Comparison of ENCODE assay signal across 8 mouse cellular contexts in the genomic region with DNA sequence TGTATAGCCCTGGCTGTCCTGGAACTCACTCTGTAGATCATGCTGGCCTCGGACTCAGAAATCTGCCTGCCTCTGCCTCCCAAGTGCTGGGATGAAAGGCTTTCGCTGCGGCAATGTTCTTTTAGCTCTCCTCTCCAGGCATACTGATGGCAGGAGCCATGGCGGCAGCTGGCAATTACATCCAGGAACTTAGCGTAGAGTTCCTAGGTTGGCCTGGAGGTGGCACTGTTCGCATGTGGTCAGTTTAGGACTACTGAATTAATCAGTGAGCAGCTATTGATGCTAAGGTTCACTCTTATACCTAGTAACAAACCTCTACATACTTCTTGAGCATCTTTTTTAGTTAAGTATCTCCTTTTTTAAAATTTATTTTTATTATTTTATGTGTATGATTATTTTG. TPM values are rescaled to one million over a fixed set of nuclear protein-coding genes. Genes with fewer than 3 reads are reported as not detected.
DNase-seq lines count a peak whose midpoint lies in the region; ATAC-seq and TF ChIP-seq lines count a peak whose summit lies in the region.

No protein-coding gene starts in this region.

- no peaks in the 10 kb centered on the region for H3K27me3 ChIP-seq in forebrain, embryonic 10.5 days (ENCODE audit: poor library complexity, severe bottlenecking)
- no peaks in the 10 kb centered on the region for H3K27me3 ChIP-seq in forebrain, embryonic 15.5 days
- no peaks in the 10 kb centered on the region for H3K27me3 ChIP-seq in lung, postnatal 0 days (replicated peaks; ENCODE audit: insufficient read depth, low read length)

- intact Hi-C loops in gastrocnemius, postnatal 14 days (cut with DNase I; ENCODE audit: low total_unique reads), result no loop called here

- no peak overlapping the region for H3K9ac ChIP-seq in forebrain, embryonic 15.5 days (replicated peaks)
- H3K9ac ChIP-seq in lung, postnatal 0 days (replicated peaks; ENCODE audit: low read depth), result no peak overlapping the region

- H3K27ac ChIP-seq in forebrain, embryonic 10.5 days, result no peak overlapping the region
- H3K27ac ChIP-seq in forebrain, embryonic 15.5 days (replicated peaks), result no peak overlapping the region
- no peak overlapping the region for H3K27ac ChIP-seq in lung, postnatal 0 days (ENCODE audit: low read length)

- H3K4me2 ChIP-seq in forebrain, embryonic 15.5 days (replicated peaks), result no peak overlapping the region
- H3K4me2 ChIP-seq in lung, postnatal 0 days (replicated peaks; ENCODE audit: low read depth, low read length), result no peak overlapping the region

- ATAC-seq in forebrain, embryonic 15.5 days (replicated peaks), result no peak
- ATAC-seq in lung, postnatal 0 days, result no peak

- peak; percentile 93 for TF ChIP-seq CTCF in lung, postnatal 0 days (IDR thresholded peaks at IDR 0.05)

- H3K9me3 ChIP-seq in forebrain, embryonic 10.5 days, result no peaks in the 10 kb centered on the region
- H3K9me3 ChIP-seq in forebrain, embryonic 15.5 days, result no peaks in the 10 kb centered on the region
- no peaks in the 10 kb centered on the region for H3K9me3 ChIP-seq in lung, postnatal 0 days (ENCODE audit: low read length)

- no peak for TF ChIP-seq EP300 in lung, postnatal 0 days (IDR thresholded peaks at IDR 0.05)

- peak; percentile 77 for DNase-seq in forebrain, embryonic 10.5 days (ENCODE audit: extremely low spot score, low spot score)
- peak; percentile 88 for DNase-seq in NIH3T3 (ENCODE audit: low read depth)
- peak; percentile 75 for DNase-seq in cerebellum, adult 9-11 months
- peak; percentile 79 for DNase-seq in gastrocnemius, postnatal 14 days
- peak; percentile 81 for DNase-seq in layer of hippocampus, adult 11-12 months (ENCODE audit: low spot score)
- DNase-seq in lung, postnatal 0 days (ENCODE audit: low spot score), result peak; percentile 87
- peak; percentile 49 for DNase-seq in skeletal muscle tissue, adult 2 months (ENCODE audit: low read depth, low spot score)

- H3K4me1 ChIP-seq in forebrain, embryonic 10.5 days, result peaks cover 18% of the 10 kb centered on the region
- H3K4me1 ChIP-seq in forebrain, embryonic 15.5 days, result peaks cover 13% of the 10 kb centered on the region
- H3K4me1 ChIP-seq in lung, postnatal 0 days (ENCODE audit: insufficient read depth, low read depth, low read length), result no peaks in the 10 kb centered on the region

- no peak overlapping the region for H3K4me3 ChIP-seq in forebrain, embryonic 10.5 days
- no peak overlapping the region for H3K4me3 ChIP-seq in forebrain, embryonic 15.5 days
- no peak overlapping the region for H3K4me3 ChIP-seq in lung, postnatal 0 days (ENCODE audit: low read depth, low read length)

- WGBS in forebrain, embryonic 10.5 days, result 34% methylated on average over 6 of the region's 6 CpGs
- WGBS in forebrain, embryonic 15.5 days, result 27% methylated on average over 6 of the region's 6 CpGs
- WGBS in lung, postnatal 0 days, result 25% methylated on average over 6 of the region's 6 CpGs

- no peaks in the 10 kb centered on the region for H3K36me3 ChIP-seq in forebrain, embryonic 10.5 days (replicated peaks)
- H3K36me3 ChIP-seq in forebrain, embryonic 15.5 days, result no peaks in the 10 kb centered on the region
- H3K36me3 ChIP-seq in lung, postnatal 0 days (ENCODE audit: insufficient read depth, low read length), result no peaks in the 10 kb centered on the region

RNA-seq across cellular contexts. Expression of gene Zscan2, which starts 3.5 kb away (rescaled TPM):
- polyA plus RNA-seq in forebrain, embryonic 10.5 days (2016; fragmentation: Nextera tagmentation; extraction: Ambion mirVana), result 1.3 and 2.5 TPM in 2 replicates
- 4.6 and 5.9 TPM in 2 replicates for polyA plus RNA-seq in forebrain, embryonic 15.5 days (2015; fragmentation: Nextera tagmentation; extraction: Ambion mirVana)
- 1 to 10 TPM; 1.5 to 2.8 TPM for total RNA-seq in gastrocnemius, postnatal 14 days (2021)
- 1.1 and 1.5 TPM in 2 replicates for polyA plus RNA-seq in lung, postnatal 0 days (2015; fragmentation: Nextera tagmentation; extraction: Ambion mirVana)

RNA-seq across cellular contexts. Expression of gene Iqgap1, which starts 31.4 kb away (rescaled TPM):
- 29.1 TPM in 2 replicates for polyA plus RNA-seq in forebrain, embryonic 10.5 days (2016; fragmentation: Nextera tagmentation; extraction: Ambion mirVana)
- polyA plus RNA-seq in forebrain, embryonic 15.5 days (2015; fragmentation: Nextera tagmentation; extraction: Ambion mirVana), result 21.7 and 23.3 TPM in 2 replicates
- total RNA-seq in gastrocnemius, postnatal 14 days (2021), result 10 to 100 TPM; 28.9 to 36.1 TPM
- 153 and 183 TPM in 2 replicates for polyA plus RNA-seq in lung, postnatal 0 days (2015; fragmentation: Nextera tagmentation; extraction: Ambion mirVana)

RNA-seq across cellular contexts. Expression of gene Wdr73, which starts 43.9 kb away (rescaled TPM):
- polyA plus RNA-seq in forebrain, embryonic 10.5 days (2016; fragmentation: Nextera tagmentation; extraction: Ambion mirVana), result 53.2 and 53.8 TPM in 2 replicates
- polyA plus RNA-seq in forebrain, embryonic 15.5 days (2015; fragmentation: Nextera tagmentation; extraction: Ambion mirVana), result 43.2 and 43.9 TPM in 2 replicates
- 1 to 10 TPM; 3.7 to 4.1 TPM for total RNA-seq in gastrocnemius, postnatal 14 days (2021)
- polyA plus RNA-seq in lung, postnatal 0 days (2015; fragmentation: Nextera tagmentation; extraction: Ambion mirVana), result 17.5 and 20.7 TPM in 2 replicates

RNA-seq across cellular contexts. Expression of gene Nmb, which starts 47.7 kb away (rescaled TPM):
- polyA plus RNA-seq in forebrain, embryonic 10.5 days (2016; fragmentation: Nextera tagmentation; extraction: Ambion mirVana), result 5.9 and 7.2 TPM in 2 replicates
- polyA plus RNA-seq in forebrain, embryonic 15.5 days (2015; fragmentation: Nextera tagmentation; extraction: Ambion mirVana), result 7.1 TPM in 2 replicates
- total RNA-seq in gastrocnemius, postnatal 14 days (2021), result 1 to 10 TPM; 1.7 to 4.5 TPM
- 6.3 and 8.3 TPM in 2 replicates for polyA plus RNA-seq in lung, postnatal 0 days (2015; fragmentation: Nextera tagmentation; extraction: Ambion mirVana)
